Mouse (Mus musculus) testis, adult 2 months (tissue): ENCODE data around the gene Ccdc155.

ENCODE experiments used
- CTCF ChIP-seq: fragments of 200-500 bp; IDR thresholded peaks from 2 replicates; pipeline ENCODE4 v1.5.1; 2012; ENCODE audit warnings: low read depth, mild to moderate bottlenecking, inconsistent platforms, low read length, moderate library complexity; ENCODE audit not compliant: control insufficient read depth, insufficient read depth, insufficient replicate concordance
- POLR2A ChIP-seq: fragments of 200-500 bp; IDR thresholded peaks from 2 replicates; pipeline ENCODE4 v1.6.1; 2012; ENCODE audit warnings: low read depth, mild to moderate bottlenecking, inconsistent platforms, low read length, moderate library complexity; ENCODE audit not compliant: control insufficient read depth

- TF ChIP-seq CTCF (no peak), POLR2A (no peak)
These were observed 43.0 kb upstream of the Ccdc155 start for GRCm38 (mm10) chr7:45247666-45248065.
